18 mouse cellular contexts compared by ENCODE assay signal in genomic region chr1:132188442-132189066, GRCm38 (mm10). TPM values are rescaled to one million over a fixed set of nuclear protein-coding genes. Genes with fewer than 3 reads are reported as not detected.
DNase-seq lines count a peak whose midpoint lies in the region; ATAC-seq lines count a peak whose summit lies in the region.
"Had no signal": no experiment of that assay in that cellular context is flagged by ENCODE, and none has a peak within 500 bp of the region (broad histone marks: within the 10 kb centered on the region; RNA-seq: fewer than 3 reads in every experiment).

No protein-coding gene starts in this region.

- H3K4me2 ChIP-seq in hindbrain, embryonic 16.5 days (ENCODE audit: low read length) = no peak overlapping the region
- no peak overlapping the region for H3K4me2 ChIP-seq in midbrain, embryonic 12.5 days (replicated peaks)
- no peak overlapping the region for H3K4me2 ChIP-seq in midbrain, embryonic 15.5 days
- H3K4me2 ChIP-seq in midbrain, embryonic 13.5 days (replicated peaks) = no peak overlapping the region
- H3K4me2 ChIP-seq: embryonic facial prominence, embryonic 15.5 days; heart, embryonic 12.5 days; limb, embryonic 13.5 days had no signal

- peaks cover 63% of the 10 kb centered on the region for H3K27me3 ChIP-seq in hindbrain, embryonic 10.5 days (ENCODE audit: insufficient read depth, poor library complexity, severe bottlenecking)
- no peaks in the 10 kb centered on the region for H3K27me3 ChIP-seq in hindbrain, embryonic 16.5 days (replicated peaks; ENCODE audit: control insufficient read depth, insufficient read depth, low read length)
- peaks cover 21% of the 10 kb centered on the region for H3K27me3 ChIP-seq in midbrain, embryonic 12.5 days
- H3K27me3 ChIP-seq in midbrain, embryonic 15.5 days (replicated peaks) = no peaks in the 10 kb centered on the region
- H3K27me3 ChIP-seq in midbrain, embryonic 13.5 days = 0 out of 2 replicates have a peak, but pooled peaks cover 5% of the 10 kb centered on the region

- H3K9ac ChIP-seq in hindbrain, embryonic 16.5 days (ENCODE audit: low read depth, low read length) = no peak overlapping the region
- no peak overlapping the region; the same call in 1 of the 2 replicates for H3K9ac ChIP-seq in midbrain, embryonic 12.5 days (replicated peaks)
- H3K9ac ChIP-seq in midbrain, embryonic 15.5 days = no peak overlapping the region
- H3K9ac ChIP-seq in midbrain, embryonic 13.5 days (replicated peaks) = no peak overlapping the region
- H3K9ac ChIP-seq: embryonic facial prominence, embryonic 15.5 days; heart, embryonic 12.5 days; limb, embryonic 13.5 days; liver, postnatal 0 days had no signal

- H3K36me3 ChIP-seq in hindbrain, embryonic 10.5 days = no peaks in the 10 kb centered on the region
- H3K36me3 ChIP-seq in hindbrain, embryonic 16.5 days (ENCODE audit: control insufficient read depth, insufficient read depth, low read length) = no peaks in the 10 kb centered on the region
- no peaks in the 10 kb centered on the region for H3K36me3 ChIP-seq in midbrain, embryonic 12.5 days
- H3K36me3 ChIP-seq in midbrain, embryonic 15.5 days (replicated peaks) = no peaks in the 10 kb centered on the region
- H3K36me3 ChIP-seq in midbrain, embryonic 13.5 days = no peaks in the 10 kb centered on the region
- H3K36me3 ChIP-seq: embryonic facial prominence, embryonic 15.5 days; heart, embryonic 12.5 days; limb, embryonic 13.5 days had no signal

- ATAC-seq in hindbrain, embryonic 16.5 days = no peak
- ATAC-seq in midbrain, embryonic 12.5 days (ENCODE audit: low FRiP score, low read depth) = no peak
- ATAC-seq in midbrain, embryonic 15.5 days (replicated peaks) = no peak
- no peak for ATAC-seq in midbrain, embryonic 13.5 days
- ATAC-seq: forebrain, embryonic 13.5 days; liver, postnatal 0 days had no signal

- 39% methylated on average over 9 of the region's 9 CpGs for WGBS in hindbrain, embryonic 10.5 days
- 49% methylated on average over 9 of the region's 9 CpGs for WGBS in hindbrain, embryonic 16.5 days
- WGBS in midbrain, embryonic 12.5 days = 48% methylated on average over 9 of the region's 9 CpGs
- WGBS in midbrain, embryonic 15.5 days = 55% methylated on average over 9 of the region's 9 CpGs
- 56% methylated on average over 9 of the region's 9 CpGs for WGBS in midbrain, embryonic 13.5 days

- H3K27ac ChIP-seq in hindbrain, embryonic 10.5 days = 0 out of 2 replicates have a peak overlapping the region, but pooled peaks have one; percentile 23
- no peak overlapping the region for H3K27ac ChIP-seq in hindbrain, embryonic 16.5 days (ENCODE audit: low read depth, low read length)
- H3K27ac ChIP-seq in midbrain, embryonic 12.5 days (replicated peaks) = 0 out of 2 replicates have a peak overlapping the region, but pooled peaks have one; percentile 100
- no peak overlapping the region for H3K27ac ChIP-seq in midbrain, embryonic 15.5 days
- H3K27ac ChIP-seq in midbrain, embryonic 13.5 days = peak overlapping the region; percentile 100; the same call in 1 of the 2 replicates
- H3K27ac ChIP-seq: embryonic facial prominence, embryonic 15.5 days; limb, embryonic 13.5 days; stomach, postnatal 0 days had no signal

- no peaks in the 10 kb centered on the region for H3K9me3 ChIP-seq in hindbrain, embryonic 10.5 days
- H3K9me3 ChIP-seq in hindbrain, embryonic 16.5 days (ENCODE audit: control insufficient read depth, low read length) = no peaks in the 10 kb centered on the region
- H3K9me3 ChIP-seq in midbrain, embryonic 12.5 days = no peaks in the 10 kb centered on the region
- H3K9me3 ChIP-seq in midbrain, embryonic 15.5 days = no peaks in the 10 kb centered on the region
- no peaks in the 10 kb centered on the region for H3K9me3 ChIP-seq in midbrain, embryonic 13.5 days
- H3K9me3 ChIP-seq: embryonic facial prominence, embryonic 15.5 days; forebrain, embryonic 13.5 days; heart, embryonic 12.5 days; limb, embryonic 13.5 days had no signal

- H3K4me1 ChIP-seq in hindbrain, embryonic 10.5 days (replicated peaks) = peaks cover 68% of the 10 kb centered on the region
- peaks cover 22% of the 10 kb centered on the region for H3K4me1 ChIP-seq in hindbrain, embryonic 16.5 days (ENCODE audit: control insufficient read depth, insufficient read depth, low read depth, low read length)
- peaks cover 36% of the 10 kb centered on the region for H3K4me1 ChIP-seq in midbrain, embryonic 12.5 days
- H3K4me1 ChIP-seq in midbrain, embryonic 15.5 days = peaks cover 29% of the 10 kb centered on the region
- H3K4me1 ChIP-seq in midbrain, embryonic 13.5 days (replicated peaks) = peaks cover 31% of the 10 kb centered on the region

- no peak overlapping the region for H3K4me3 ChIP-seq in hindbrain, embryonic 10.5 days
- H3K4me3 ChIP-seq in hindbrain, embryonic 16.5 days (ENCODE audit: low read length) = no peak overlapping the region
- H3K4me3 ChIP-seq in midbrain, embryonic 12.5 days = no peak overlapping the region
- H3K4me3 ChIP-seq in midbrain, embryonic 15.5 days = no peak overlapping the region
- no peak overlapping the region for H3K4me3 ChIP-seq in midbrain, embryonic 13.5 days (replicated peaks)
- H3K4me3 ChIP-seq: embryonic facial prominence, embryonic 15.5 days; heart, embryonic 12.5 days; limb, embryonic 13.5 days had no signal

- DNase-seq in hindbrain, embryonic 10.5 days (ENCODE audit: low spot score) = peak; percentile 16
- no peak for DNase-seq in testis, postnatal 14 days (ENCODE audit: low spot score)
- DNase-seq in adipocyte (ENCODE audit: low spot score) = no peak
- DNase-seq in c-Kit-positive CD71-positive TER-119-positive erythroid progenitor cells, embryonic 14.5 days (ENCODE audit: low spot score) = no peak
- DNase-seq: heart, postnatal 4 days; kidney, adult 2 months; liver, postnatal 0 days; right cerebral cortex, postnatal 14 days; thymus, postnatal 36 days had no signal

RNA-seq across cellular contexts. Expression of gene Lemd1, which starts 2.7 kb away (rescaled TPM):
- polyA plus RNA-seq in hindbrain, embryonic 10.5 days (2016; fragmentation: Nextera tagmentation; extraction: Ambion mirVana) = 2.6 and 7.7 TPM in 2 replicates
- polyA plus RNA-seq in hindbrain, embryonic 16.5 days (2015; fragmentation: Nextera tagmentation; extraction: Ambion mirVana) = 11.4 and 14.0 TPM in 2 replicates
- 13.4 and 15.6 TPM in 2 replicates for polyA plus RNA-seq in midbrain, embryonic 12.5 days (2016; fragmentation: Nextera tagmentation; extraction: Ambion mirVana)
- polyA plus RNA-seq in midbrain, embryonic 15.5 days (2015; fragmentation: Nextera tagmentation; extraction: Ambion mirVana) = 14.9 and 19.8 TPM in 2 replicates
- 19.5 and 22.5 TPM in 2 replicates for polyA plus RNA-seq in midbrain, embryonic 13.5 days (2015; fragmentation: Nextera tagmentation; extraction: Ambion mirVana)
- polyA plus RNA-seq: heart, embryonic 12.5 days; kidney, adult 2 months; liver, postnatal 0 days had no signal

RNA-seq across cellular contexts. Expression of gene AC124108.1, which starts 2.7 kb away (rescaled TPM):
- 1.6 and 2.8 TPM in 2 replicates for polyA plus RNA-seq in hindbrain, embryonic 10.5 days (2016; fragmentation: Nextera tagmentation; extraction: Ambion mirVana)
- 1.8 and 2.3 TPM in 2 replicates for polyA plus RNA-seq in hindbrain, embryonic 16.5 days (2015; fragmentation: Nextera tagmentation; extraction: Ambion mirVana)
- polyA plus RNA-seq in midbrain, embryonic 12.5 days (2016; fragmentation: Nextera tagmentation; extraction: Ambion mirVana) = 6.1 and 7.9 TPM in 2 replicates
- polyA plus RNA-seq in midbrain, embryonic 15.5 days (2015; fragmentation: Nextera tagmentation; extraction: Ambion mirVana) = 3.7 and 3.8 TPM in 2 replicates
- 5.6 and 6.1 TPM in 2 replicates for polyA plus RNA-seq in midbrain, embryonic 13.5 days (2015; fragmentation: Nextera tagmentation; extraction: Ambion mirVana)
- polyA plus RNA-seq: heart, embryonic 12.5 days; kidney, adult 2 months; liver, postnatal 0 days had no signal

RNA-seq across cellular contexts. Expression of gene Gm10188, which starts 41.0 kb away (rescaled TPM):
- 0.24 and 0.31 TPM in 2 replicates for polyA plus RNA-seq in hindbrain, embryonic 10.5 days (2016; fragmentation: Nextera tagmentation; extraction: Ambion mirVana)
- not detected in 2 replicates for polyA plus RNA-seq in hindbrain, embryonic 16.5 days (2015; fragmentation: Nextera tagmentation; extraction: Ambion mirVana)
- 0.96 TPM in 1 of 2 replicates, not detected in the other for polyA plus RNA-seq in midbrain, embryonic 12.5 days (2016; fragmentation: Nextera tagmentation; extraction: Ambion mirVana)
- polyA plus RNA-seq in midbrain, embryonic 15.5 days (2015; fragmentation: Nextera tagmentation; extraction: Ambion mirVana) = 0.58 TPM in 1 of 2 replicates, not detected in the other
- polyA plus RNA-seq in midbrain, embryonic 13.5 days (2015; fragmentation: Nextera tagmentation; extraction: Ambion mirVana) = 0.58 and 1.1 TPM in 2 replicates
- polyA plus RNA-seq: embryonic facial prominence, embryonic 15.5 days; heart, embryonic 12.5 days; kidney, adult 2 months; limb, embryonic 13.5 days; liver, postnatal 0 days; stomach, postnatal 0 days had no signal

RNA-seq across cellular contexts. Expression of gene Cdk18, which starts 49.1 kb away (rescaled TPM):
- 2.1 and 2.2 TPM in 2 replicates for polyA plus RNA-seq in hindbrain, embryonic 10.5 days (2016; fragmentation: Nextera tagmentation; extraction: Ambion mirVana)
- 1.1 and 1.5 TPM in 2 replicates for polyA plus RNA-seq in hindbrain, embryonic 16.5 days (2015; fragmentation: Nextera tagmentation; extraction: Ambion mirVana)
- 0.56 and 1.6 TPM in 2 replicates for polyA plus RNA-seq in midbrain, embryonic 12.5 days (2016; fragmentation: Nextera tagmentation; extraction: Ambion mirVana)
- 1.1 and 1.5 TPM in 2 replicates for polyA plus RNA-seq in midbrain, embryonic 15.5 days (2015; fragmentation: Nextera tagmentation; extraction: Ambion mirVana)
- 0.32 and 0.41 TPM in 2 replicates for polyA plus RNA-seq in midbrain, embryonic 13.5 days (2015; fragmentation: Nextera tagmentation; extraction: Ambion mirVana)

Comparison
In these comparisons a context has a peak if more than half of its experiments do, and no peak if none do; other contexts are left out.
1. H3K27ac ChIP-seq: peak in hindbrain, embryonic 10.5 days (single experiment), midbrain, embryonic 12.5 days (single experiment) and midbrain, embryonic 13.5 days (single experiment); none in hindbrain, embryonic 16.5 days (single experiment) and midbrain, embryonic 15.5 days (single experiment).